8 mouse cellular contexts compared by ENCODE assay signal in genomic region chr17:6777629-6778331, GRCm38 (mm10). TPM values are rescaled to one million over a fixed set of nuclear protein-coding genes. Genes with fewer than 3 reads are reported as not detected.
DNase-seq lines count a peak whose midpoint lies in the region; ATAC-seq and TF ChIP-seq lines count a peak whose summit lies in the region.

No protein-coding gene starts in this region.

- no peak overlapping the region for H3K9ac ChIP-seq in forebrain, embryonic 14.5 days (ENCODE audit: low read length)
- no peak overlapping the region for H3K9ac ChIP-seq in forebrain, embryonic 12.5 days
- no peak overlapping the region for H3K9ac ChIP-seq in liver, embryonic 11.5 days (ENCODE audit: low read depth, low read length)
- H3K9ac ChIP-seq in stomach, postnatal 0 days (ENCODE audit: low read length) = no peak overlapping the region

- no peaks in the 10 kb centered on the region for H3K9me3 ChIP-seq in forebrain, embryonic 14.5 days (replicated peaks; ENCODE audit: control insufficient read depth, low read length)
- H3K9me3 ChIP-seq in forebrain, embryonic 12.5 days = no peaks in the 10 kb centered on the region
- no peaks in the 10 kb centered on the region for H3K9me3 ChIP-seq in liver, embryonic 11.5 days (ENCODE audit: control insufficient read depth, low read length)
- H3K9me3 ChIP-seq in stomach, postnatal 0 days (ENCODE audit: control insufficient read depth, low read length) = no peaks in the 10 kb centered on the region

- no peak for ATAC-seq in forebrain, embryonic 14.5 days
- ATAC-seq in forebrain, embryonic 12.5 days (ENCODE audit: low FRiP score) = no peak
- no peak for ATAC-seq in liver, embryonic 11.5 days (replicated peaks; ENCODE audit: low FRiP score)
- ATAC-seq in inflammation-experienced regulatory T-cells, adult 6 months = peak; percentile 57
- ATAC-seq in stomach, postnatal 0 days (ENCODE audit: low FRiP score, low TSS enrichment) = no peak
- ATAC-seq in erythroid progenitor cell, adult 5-6 weeks (replicated peaks; ENCODE audit: low FRiP score, poor library complexity, severe bottlenecking) = no peak

- H3K4me2 ChIP-seq in forebrain, embryonic 14.5 days (ENCODE audit: low read length) = peak overlapping the region; percentile 95; the same call in 1 of the 2 replicates
- no peak overlapping the region for H3K4me2 ChIP-seq in forebrain, embryonic 12.5 days
- H3K4me2 ChIP-seq in liver, embryonic 11.5 days = peak overlapping the region; percentile 82; the same call in 1 of the 2 replicates
- H3K4me2 ChIP-seq in stomach, postnatal 0 days (replicated peaks; ENCODE audit: low read depth) = peak overlapping the region; percentile 92

- 70% methylated on average over 12 of the region's 12 CpGs for WGBS in forebrain, embryonic 14.5 days
- WGBS in forebrain, embryonic 12.5 days = 70% methylated on average over 12 of the region's 12 CpGs
- 60% methylated on average over 12 of the region's 12 CpGs for WGBS in liver, embryonic 11.5 days
- 42% methylated on average over 12 of the region's 12 CpGs for whole genome bisulfite sequencing in stomach, postnatal 0 days

- H3K4me3 ChIP-seq in forebrain, embryonic 14.5 days (ENCODE audit: low read depth, low read length) = 0 out of 2 replicates have a peak overlapping the region, but pooled peaks have one; percentile 67
- H3K4me3 ChIP-seq in forebrain, embryonic 12.5 days (replicated peaks) = no peak overlapping the region
- no peak overlapping the region for H3K4me3 ChIP-seq in liver, embryonic 11.5 days (ENCODE audit: low read depth, low read length)
- H3K4me3 ChIP-seq in stomach, postnatal 0 days (ENCODE audit: low read depth, low read length) = no peak overlapping the region

- DNase-seq in forebrain, embryonic 14.5 days (ENCODE audit: low spot score) = no peak
- no peak for DNase-seq in liver, embryonic 11.5 days (ENCODE audit: low spot score)
- DNase-seq in liver = no peak
- DNase-seq in stomach, postnatal 0 days (ENCODE audit: low spot score) = peak; percentile 19
- no peak for DNase-seq in embryo, embryonic 11 days

- peaks cover 12% of the 10 kb centered on the region for H3K4me1 ChIP-seq in forebrain, embryonic 14.5 days (ENCODE audit: control insufficient read depth, insufficient read depth, low read length)
- peaks cover 45% of the 10 kb centered on the region for H3K4me1 ChIP-seq in forebrain, embryonic 12.5 days
- H3K4me1 ChIP-seq in liver, embryonic 11.5 days (replicated peaks; ENCODE audit: control insufficient read depth, insufficient read depth, low read length) = peaks cover 48% of the 10 kb centered on the region
- H3K4me1 ChIP-seq in stomach, postnatal 0 days (replicated peaks; ENCODE audit: control insufficient read depth, insufficient read depth) = no peaks in the 10 kb centered on the region

- no peak for TF ChIP-seq CTCF in stomach, postnatal 0 days (IDR thresholded peaks at IDR 0.05; ENCODE audit: low read depth)

- H3K36me3 ChIP-seq in forebrain, embryonic 14.5 days (ENCODE audit: control insufficient read depth, insufficient read depth, low read length) = no peaks in the 10 kb centered on the region
- no peaks in the 10 kb centered on the region for H3K36me3 ChIP-seq in forebrain, embryonic 12.5 days (replicated peaks)
- H3K36me3 ChIP-seq in liver, embryonic 11.5 days (ENCODE audit: control insufficient read depth, insufficient read depth, low read length) = no peaks in the 10 kb centered on the region; the same call in 1 of the 2 replicates
- H3K36me3 ChIP-seq in stomach, postnatal 0 days (ENCODE audit: control insufficient read depth, insufficient read depth, low read length) = no peaks in the 10 kb centered on the region

- no peak overlapping the region for H3K27ac ChIP-seq in forebrain, embryonic 14.5 days (ENCODE audit: low read depth, low read length)
- no peak overlapping the region for H3K27ac ChIP-seq in forebrain, embryonic 12.5 days
- no peak overlapping the region for H3K27ac ChIP-seq in liver, embryonic 11.5 days (ENCODE audit: low read depth, low read length)
- peak overlapping the region; percentile 30; the same call in 1 of the 2 replicates for H3K27ac ChIP-seq in stomach, postnatal 0 days (replicated peaks)

- no peaks in the 10 kb centered on the region for H3K27me3 ChIP-seq in forebrain, embryonic 14.5 days (replicated peaks; ENCODE audit: control insufficient read depth, insufficient read depth, low read length)
- H3K27me3 ChIP-seq in forebrain, embryonic 12.5 days = peaks cover 20% of the 10 kb centered on the region; the same call in 1 of the 2 replicates
- H3K27me3 ChIP-seq in liver, embryonic 11.5 days (replicated peaks; ENCODE audit: control insufficient read depth, insufficient read depth, low read length) = no peaks in the 10 kb centered on the region
- H3K27me3 ChIP-seq in stomach, postnatal 0 days (ENCODE audit: control insufficient read depth, insufficient read depth, low read length) = no peaks in the 10 kb centered on the region

- no peak for TF ChIP-seq EP300 in stomach, postnatal 0 days (optimal IDR thresholded peaks at IDR 0.05)

RNA-seq across cellular contexts. Expression of gene Ezr, which starts 4.8 kb away (rescaled TPM):
- polyA plus RNA-seq in forebrain, embryonic 14.5 days (2014; fragmentation: Nextera tagmentation; extraction: Ambion mirVana) = 94.0 and 101 TPM in 2 replicates
- polyA plus RNA-seq in forebrain, embryonic 12.5 days (2016; fragmentation: Nextera tagmentation; extraction: Ambion mirVana) = 115 and 122 TPM in 2 replicates
- 96.2 and 97.3 TPM in 2 replicates for polyA plus RNA-seq in liver, embryonic 11.5 days (2014; fragmentation: Nextera tagmentation; extraction: Ambion mirVana)
- polyA plus RNA-seq in inflammation-experienced regulatory T-cells, adult 6 months (2017; shearing (Covaris generic)) = 100 to 1,000 TPM; 111 to 138 (median 117) TPM
- polyA plus RNA-seq in stomach, postnatal 0 days (2015; fragmentation: Nextera tagmentation; extraction: Ambion mirVana) = 289 and 299 TPM in 2 replicates
- 59.5 and 69.6 TPM in 2 replicates for total RNA-seq in erythroid progenitor cell, adult 5-6 weeks (2015; ENCODE audit: low replicate concordance)
- 196 and 254 TPM in 2 replicates for total RNA-seq in erythroid progenitor cell, adult 5-6 weeks (2017; ENCODE audit: low replicate concordance)
